Mouse (Mus musculus): ENCODE measurements around the gene Olfr552.

DNA sequence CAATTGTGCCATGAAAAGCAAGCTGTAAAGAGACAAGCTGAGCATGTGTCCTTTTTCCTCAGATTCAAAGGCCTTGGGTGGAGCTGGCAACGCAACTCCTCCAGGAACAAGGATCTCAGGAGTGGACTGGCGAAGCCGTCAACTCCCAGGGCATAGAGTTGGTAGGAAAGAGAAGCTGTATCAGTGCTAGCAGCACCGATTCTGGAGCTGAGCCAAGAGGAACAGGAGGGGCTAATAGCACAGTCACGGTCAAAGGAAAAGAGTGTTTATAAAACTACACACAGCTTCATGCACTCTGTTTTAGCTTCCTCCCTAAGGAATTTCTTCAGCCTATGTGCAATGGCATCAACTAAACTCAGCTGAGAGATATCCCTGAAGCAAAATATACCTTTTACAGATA is 22.0 kb downstream of the Olfr552 start:
- TF ChIP-seq CTCF (conservative IDR thresholded peaks at IDR 0.05; ENCODE audit: insufficient read depth, insufficient read length, low read depth, low read length) (no peak), POLR2A (IDR thresholded peaks at IDR 0.05; ENCODE audit: low read depth, low read length) (no peak)

Data from kidney, adult 2 months (tissue).